Mouse (Mus musculus) brain, embryonic 14.5 days (tissue): ENCODE results near the gene Ankrd12.

ENCODE experiments used
- CTCF ChIP-seq: fragments of 200-500 bp; IDR thresholded peaks from 2 replicates; pipeline ENCODE4 v1.5.1; 2012; ENCODE audit warnings: inconsistent platforms, mild to moderate bottlenecking, moderate library complexity, borderline replicate concordance; ENCODE audit not compliant: insufficient read depth, insufficient read length; ENCODE audit errors: extremely low read depth
- POLR2A ChIP-seq: fragments of 200-500 bp; IDR thresholded peaks from 2 replicates; pipeline ENCODE4 v1.6.1; 2012; ENCODE audit warnings: mild to moderate bottlenecking, inconsistent platforms, borderline replicate concordance; ENCODE audit not compliant: poor library complexity, insufficient read depth, insufficient read length, severe bottlenecking; ENCODE audit errors: extremely low read depth

DNA sequence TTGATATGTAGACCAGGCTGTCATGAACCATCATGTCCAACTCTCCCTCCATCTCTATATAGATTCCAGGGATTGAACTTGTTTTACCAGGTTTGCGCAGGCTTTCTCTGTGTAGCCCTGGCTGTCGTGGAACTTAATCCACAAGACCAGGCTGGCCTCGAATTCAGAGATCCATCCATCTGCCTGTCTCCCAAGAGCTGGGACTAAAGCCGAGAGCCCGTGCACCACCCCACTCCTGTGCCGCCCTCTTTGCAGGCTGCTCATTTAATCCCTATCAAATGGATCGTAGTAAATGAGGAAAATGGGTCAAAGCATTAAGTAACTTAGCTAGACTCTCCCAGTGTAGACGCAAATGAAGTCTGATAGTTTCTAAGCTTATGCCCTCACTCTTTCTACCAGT is 30.6 kb upstream of the Ankrd12 start:
- TF ChIP-seq CTCF (no peak), POLR2A (no peak)
